Mouse (Mus musculus) cerebellum, adult 2 months (tissue): ENCODE measurements around the gene Gm28053.

ENCODE experiments used
- CTCF ChIP-seq: fragments of 200-500 bp; IDR thresholded peaks from 2 replicates; pipeline ENCODE4 v1.5.1; 2011; ENCODE audit warnings: low read depth, mild to moderate bottlenecking, control low read depth, low read length, moderate library complexity, borderline replicate concordance; ENCODE audit not compliant: insufficient read depth
- POLR2A ChIP-seq: fragments of 200-500 bp; IDR thresholded peaks from 2 replicates; pipeline ENCODE4 v1.6.1; 2011; ENCODE audit warnings: low read length, control low read depth, borderline replicate concordance; ENCODE audit not compliant: insufficient read depth

DNA sequence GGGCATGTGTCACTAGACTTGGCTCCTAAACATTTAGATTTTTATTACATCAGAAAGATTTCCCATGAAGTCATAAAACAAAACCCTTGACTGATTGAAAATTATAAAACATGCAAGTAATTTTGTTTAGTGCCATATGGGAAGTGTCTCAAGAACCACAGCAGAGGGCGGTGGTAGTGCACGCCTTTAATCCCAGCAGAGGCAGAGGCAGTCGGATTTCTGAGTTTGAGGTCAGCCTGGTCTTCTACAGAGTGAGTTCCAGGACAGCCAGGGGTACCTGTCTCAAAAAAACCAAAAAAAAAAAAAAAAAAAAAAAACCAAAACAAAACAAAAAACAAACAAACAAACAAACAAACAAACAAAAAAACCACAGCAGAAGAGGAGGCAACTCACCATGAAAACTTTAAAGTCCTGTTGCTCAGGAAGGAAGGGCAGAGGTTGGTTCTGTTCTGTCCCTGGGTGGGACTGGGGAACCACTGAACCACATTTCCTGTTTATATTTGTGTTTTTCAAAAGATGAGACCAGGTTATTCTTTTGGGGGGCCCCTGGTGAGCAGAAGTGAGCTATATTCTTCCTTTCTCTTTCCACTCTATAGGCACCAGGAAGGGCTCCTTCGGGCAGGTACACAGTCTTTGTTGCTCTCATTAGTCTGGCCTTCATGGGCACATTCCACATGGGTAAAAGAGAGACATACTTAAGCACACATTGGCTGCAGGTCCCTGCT lies 21.4 kb upstream of the Gm28053 start:
- TF ChIP-seq CTCF: no peak
- TF ChIP-seq POLR2A: no peak
